Mouse (Mus musculus) liver, postnatal 0 days (tissue): ENCODE measurements around the gene Tiprl.

Source experiments
- CTCF ChIP-seq: sonication (generic); IDR thresholded peaks from 2 replicates; pipeline ENCODE4 v1.5.1; 2016; ENCODE audit warnings: antibody characterized with exemption, low read depth
- EP300 ChIP-seq: IDR thresholded peaks from 2 replicates; pipeline ENCODE4 v1.6.1; 2016; ENCODE audit warnings: antibody characterized with exemption, low read depth, mild to moderate bottlenecking

DNA sequence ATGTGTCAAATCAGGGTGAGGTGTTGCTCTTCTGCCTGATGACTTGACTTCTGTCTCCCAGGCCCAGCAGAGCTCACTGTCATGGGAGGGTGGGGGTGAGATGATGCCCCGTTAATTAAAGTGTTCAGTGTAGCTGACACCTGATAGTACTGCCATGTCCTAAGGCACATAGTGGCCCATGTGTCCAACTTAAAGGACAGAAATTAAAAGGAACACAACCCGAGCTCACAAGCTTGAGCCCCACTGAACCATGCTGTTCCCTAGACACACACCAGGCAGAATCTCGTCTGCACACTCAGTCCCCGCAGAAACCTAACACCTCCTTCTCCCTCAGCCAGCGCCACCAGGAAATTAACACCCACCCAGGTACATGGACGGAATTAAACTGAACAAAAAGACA is 71.9 kb downstream of the Tiprl start:
- TF ChIP-seq EP300: no peak
- TF ChIP-seq CTCF: no peak
